Mouse (Mus musculus) hindbrain, postnatal 0 days (tissue): ENCODE measurements around the gene Hist3h2a. TPM values are rescaled to one million over a fixed set of nuclear protein-coding genes. Genes with fewer than 3 reads are reported as not detected.
A peak's percentile ranks its signal among the peaks of the same experiment; 100 is the strongest.

ENCODE experiments used
- ATAC-seq: fragments of 200-750 bp; cut with Nextera tagmentation; 2 replicates; pipeline ENCODE4 v1.8.0; 2017; ENCODE audit warnings: mild to moderate bottlenecking, moderate TSS enrichment, moderate library complexity
- DNase-seq: peaks from one replicate; pipeline ENCODE4 v3.0.0-alpha.2; 2015; ENCODE audit warnings: low spot score
- H3K27ac ChIP-seq: fragments of 300-500 bp; sonication (generic); 2 replicates; pipeline ENCODE4 v1.5.1; 2014; ENCODE audit warnings: mild to moderate bottlenecking
- H3K27me3 ChIP-seq: fragments of 300-500 bp; sonication (generic); 2 replicates; pipeline ENCODE4 v1.6.1; 2014; ENCODE audit warnings: low read length, mixed read lengths; ENCODE audit not compliant: insufficient read depth
- H3K36me3 ChIP-seq: fragments of 300-500 bp; sonication (generic); 2 replicates; pipeline ENCODE4 v1.6.1; 2014; ENCODE audit warnings: low read length, mixed read lengths; ENCODE audit not compliant: insufficient read depth
- H3K4me1 ChIP-seq: fragments of 300-500 bp; sonication (generic); 2 replicates; pipeline ENCODE4 v1.6.1; 2014; ENCODE audit warnings: antibody characterized with exemption, low read length, mixed read lengths; ENCODE audit not compliant: insufficient read depth
- H3K4me2 ChIP-seq: fragments of 300-500 bp; sonication (generic); 2 replicates; pipeline ENCODE4 v1.6.1; 2014; ENCODE audit warnings: low read depth, mild to moderate bottlenecking, low read length, moderate library complexity, mixed read lengths
- H3K4me3 ChIP-seq: fragments of 300-500 bp; sonication (generic); 2 replicates; pipeline ENCODE4 v1.5.1; 2014; ENCODE audit warnings: low read length
- H3K9ac ChIP-seq: fragments of 300-500 bp; sonication (generic); replicated peaks from 2 replicates; pipeline ENCODE4 v1.6.1; 2014; ENCODE audit warnings: mild to moderate bottlenecking, low read length, moderate library complexity, mixed read lengths
- H3K9me3 ChIP-seq: fragments of 300-500 bp; sonication (generic); 2 replicates; pipeline ENCODE4 v1.6.1; 2016; ENCODE audit warnings: low read length, mixed read lengths
- CTCF ChIP-seq: IDR thresholded peaks from 2 replicates; pipeline ENCODE4 v1.5.1; 2016; ENCODE audit warnings: antibody characterized with exemption, control low read depth, low read depth
- WGBS: fragments of 180-500 bp; shearing (Covaris S2); extraction: QIAGEN DNeasy Blood & Tissue Kit; methylation state at CpG from one replicate; pipeline ENCODE4 v1.1.7; 2014; 5-methylcytosine and 5-hydroxymethylcytosine counted together
- polyA plus RNA-seq: library from polyadenylated mRNA; unstranded; fragments of >200 nt; fragmentation: Nextera tagmentation; extraction: Ambion mirVana; gene quantifications from 2 replicates; pipeline ENCODE4 v1.2.1, GENCODE M21; 2015
- total RNA-seq: library from RNA; depleted of rRNA; stranded (reverse); fragments of >200 nt; gene quantifications from 2 replicates; pipeline ENCODE4 v1.2.3, GENCODE M21; 2014

Gene Hist3h2a
- total and polyA plus RNA-seq, 2 experiments from 2014 or later = 49.6 to 236 TPM

DNA sequence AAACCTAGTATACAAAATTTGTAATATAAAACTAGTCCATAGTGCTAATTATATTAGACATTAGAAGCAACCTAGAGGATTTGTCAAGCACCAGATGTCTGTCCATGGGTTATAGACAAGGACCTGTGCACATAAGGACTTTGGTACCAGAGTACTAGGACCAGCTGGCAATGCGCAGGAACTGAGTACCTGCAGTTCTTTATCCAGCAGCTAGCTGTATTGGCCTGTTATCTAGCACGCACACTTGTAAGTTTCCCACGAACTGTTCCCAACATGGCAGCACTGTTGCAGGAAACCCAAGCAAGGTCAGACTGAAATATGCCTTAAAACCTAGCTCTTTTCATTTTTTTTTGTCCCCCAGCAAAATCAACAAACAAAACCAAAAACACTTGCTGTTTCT is 24.2 kb upstream of the Hist3h2a start:
- Histone ChIP-seq H3K4me2 (no peak overlapping the region), H3K9me3 (no peaks in the 10 kb centered on the region), H3K9ac (no peak overlapping the region), H3K27me3 (no peaks in the 10 kb centered on the region), H3K4me1 (no peaks in the 10 kb centered on the region), H3K36me3 (peaks cover 34% of the 10 kb centered on the region; the same call in 1 of the 2 replicates), H3K27ac (no peak overlapping the region), H3K4me3 (no peak overlapping the region)
- no peak for DNase-seq
- WGBS = 84% methylated on average over 3 of the region's 3 CpGs
- no peak for ATAC-seq
- TF ChIP-seq CTCF = no peak; the same call in 1 of the 2 replicates

DNA sequence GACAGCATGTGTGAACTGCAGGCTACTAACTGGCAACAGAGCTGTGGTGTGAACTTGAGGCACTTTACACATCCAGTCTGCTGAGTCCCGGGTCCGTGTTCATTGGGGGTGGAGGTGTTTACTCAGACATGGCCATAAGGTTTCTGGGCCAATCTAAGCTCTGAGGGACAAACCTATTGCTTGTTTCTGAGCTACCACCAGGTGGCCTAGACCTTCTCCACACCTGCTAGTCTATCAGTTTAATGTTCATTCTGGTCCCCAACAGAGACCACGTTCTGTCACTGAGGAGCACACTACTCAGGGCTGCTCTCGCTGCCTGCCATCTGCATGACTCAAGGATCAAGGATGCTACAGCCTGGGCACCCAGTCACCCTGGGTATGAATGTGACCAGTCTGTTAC is 22.9 kb upstream of the Hist3h2a start:
- peak; percentile 44 for DNase-seq
- peaks cover 45% of the 10 kb centered on the region; the same call in 1 of the 2 replicates for H3K36me3 ChIP-seq
- 0 out of 2 replicates have a peak, but pooled peaks cover 1% of the 10 kb centered on the region for H3K4me1 ChIP-seq
- 64% methylated on average over 4 of the region's 4 CpGs for WGBS
- H3K9ac ChIP-seq = no peak overlapping the region
- H3K4me2 ChIP-seq = no peak overlapping the region
- no peaks in the 10 kb centered on the region for H3K27me3 ChIP-seq
- no peak overlapping the region for H3K27ac ChIP-seq
- H3K9me3 ChIP-seq = no peaks in the 10 kb centered on the region
- peak; percentile 41 for ATAC-seq
- no peak overlapping the region for H3K4me3 ChIP-seq
- peak; percentile 57 for TF ChIP-seq CTCF

DNA sequence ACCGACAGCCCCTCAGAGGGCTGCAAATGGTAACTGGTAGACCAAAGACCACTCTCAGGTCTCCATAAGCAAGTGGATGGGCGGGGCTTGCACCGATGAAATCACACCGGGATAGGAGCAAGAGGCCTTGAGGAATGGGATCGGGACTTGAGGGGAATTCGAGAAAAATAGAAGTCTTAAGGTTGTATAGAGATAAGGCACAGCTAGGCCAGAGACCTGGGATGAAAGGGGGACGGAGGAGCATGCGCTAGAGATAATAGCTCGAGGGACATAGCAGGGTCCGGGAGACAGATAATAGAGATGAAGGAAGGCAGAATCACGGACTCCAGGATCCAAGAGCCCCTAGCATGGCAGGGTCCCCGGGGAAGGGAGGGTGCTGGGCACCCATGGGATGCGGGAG is 16.6 kb upstream of the Hist3h2a start:
- Histone ChIP-seq H3K36me3 (peaks cover 27% of the 10 kb centered on the region; the same call in 1 of the 2 replicates), H3K9ac (peak overlapping the region; percentile 98), H3K9me3 (no peaks in the 10 kb centered on the region), H3K4me3 (peak overlapping the region; percentile 94), H3K4me2 (peak overlapping the region; percentile 87), H3K27me3 (no peaks in the 10 kb centered on the region), H3K27ac (peak overlapping the region; percentile 97), H3K4me1 (peaks cover 12% of the 10 kb centered on the region; the same call in 1 of the 2 replicates)
- ATAC-seq = 0 out of 2 replicates have a peak, but pooled peaks have one; percentile 0
- WGBS = 1% methylated on average over 13 of the region's 13 CpGs
- peak; percentile 49 for DNase-seq
- no peak for TF ChIP-seq CTCF

DNA sequence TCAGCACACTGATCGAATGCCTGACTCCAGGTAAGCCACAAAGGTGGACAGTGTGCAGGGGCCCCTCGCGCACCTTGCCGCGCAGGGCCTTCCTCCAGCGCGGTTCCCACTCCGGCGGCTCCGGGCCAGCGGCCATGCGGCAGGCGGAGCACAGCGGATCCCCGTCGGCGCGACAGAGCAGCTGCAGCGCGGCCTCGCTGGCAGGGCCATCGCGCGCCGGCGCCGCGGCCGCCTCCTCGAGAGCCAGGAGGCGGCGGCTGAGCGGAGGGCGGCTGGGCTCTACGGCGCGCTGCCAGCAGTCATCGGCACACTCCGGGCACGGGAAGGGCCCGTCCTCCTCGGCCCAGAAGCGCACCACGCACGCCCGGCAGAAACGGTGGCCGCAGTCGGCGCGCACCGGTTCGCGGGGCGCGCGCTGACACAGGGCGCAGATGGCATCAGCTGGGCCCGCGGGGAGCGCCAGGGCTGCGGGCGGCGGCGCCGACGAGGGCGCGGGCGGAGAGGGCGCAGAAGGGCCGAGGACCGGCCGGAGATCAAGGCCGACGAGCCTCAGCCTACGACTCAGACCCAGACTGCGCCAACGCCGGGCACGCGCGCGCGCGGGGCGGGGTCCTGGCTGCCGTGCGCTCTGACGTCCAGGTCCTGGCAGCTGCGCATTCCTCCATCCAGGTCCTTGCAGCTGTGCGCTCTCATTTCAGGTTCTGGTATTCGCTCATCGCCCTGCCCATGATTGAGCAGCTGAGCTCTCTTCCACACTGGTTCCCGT is 16.0 kb upstream of the Hist3h2a start, which contains the start of gene Rnf187:
TSS of gene Rnf187 (minus strand) at position 595 of the 766 bp plus-strand sequence.
- TF ChIP-seq CTCF = no peak
- Histone ChIP-seq H3K9ac (peak within 1 kb of the TSS; percentile 98), H3K9me3 (no peaks in the 10 kb centered on the region), H3K4me1 (peaks cover 12% of the 10 kb centered on the region; the same call in 1 of the 2 replicates), H3K36me3 (peaks cover 21% of the 10 kb centered on the region; the same call in 1 of the 2 replicates), H3K4me2 (peak within 1 kb of the TSS; percentile 87), H3K27me3 (no peaks in the 10 kb centered on the region), H3K4me3 (peak within 1 kb of the TSS; percentile 94), H3K27ac (peak within 1 kb of the TSS; percentile 97)
- DNase-seq = peak; percentile 97
- peak; percentile 97 for ATAC-seq
- WGBS = 1% methylated on average over 70 of the region's 95 CpGs

DNA sequence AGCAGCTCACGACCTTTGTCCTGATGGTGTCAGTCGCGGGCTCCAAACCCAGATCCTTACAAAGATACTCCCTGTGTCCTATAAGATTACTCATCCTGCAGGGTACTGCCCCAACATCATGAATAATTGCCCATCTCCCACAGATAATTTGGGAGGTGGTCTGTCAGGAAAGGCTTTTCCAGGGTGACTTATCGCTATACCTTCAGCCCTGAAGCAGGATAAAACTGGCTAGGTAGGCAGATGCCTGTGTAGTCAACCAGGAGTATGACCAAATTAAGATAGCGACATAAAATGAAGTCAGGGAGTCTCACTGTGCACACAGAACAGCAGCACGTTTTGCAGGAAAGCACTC is 15.4 kb upstream of the Hist3h2a start:
- ATAC-seq = no peak
- Histone ChIP-seq H3K9ac (peak overlapping the region; percentile 98), H3K27ac (peak overlapping the region; percentile 97), H3K4me2 (peak overlapping the region; percentile 87), H3K9me3 (no peaks in the 10 kb centered on the region), H3K27me3 (no peaks in the 10 kb centered on the region), H3K36me3 (peaks cover 16% of the 10 kb centered on the region; the same call in 1 of the 2 replicates), H3K4me1 (peaks cover 12% of the 10 kb centered on the region; the same call in 1 of the 2 replicates), H3K4me3 (peak overlapping the region; percentile 94)
- TF ChIP-seq CTCF = peak; percentile 36; the same call in 1 of the 2 replicates
- no peak for DNase-seq
- WGBS = 13% methylated on average over 6 of the region's 6 CpGs

DNA sequence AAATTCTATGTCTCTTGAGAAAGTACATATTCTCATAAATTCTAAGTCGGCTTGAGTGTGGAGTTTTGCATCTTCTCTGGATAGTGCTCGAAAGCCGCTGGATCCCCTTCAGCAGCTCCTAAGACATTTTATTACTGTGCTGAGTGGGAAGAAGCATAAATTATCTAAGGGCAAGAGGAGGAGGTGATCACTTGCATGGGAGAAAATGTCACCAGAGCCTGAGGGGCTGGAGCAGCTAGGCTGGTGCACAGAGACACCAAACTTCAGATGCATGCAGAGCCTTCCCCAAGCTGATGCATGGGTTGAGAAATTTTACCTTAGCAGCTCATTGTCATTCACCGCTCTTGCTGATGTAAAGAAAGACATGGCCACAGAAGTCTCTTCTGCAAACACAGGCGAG is 10.3 kb upstream of the Hist3h2a start:
- no peak for TF ChIP-seq CTCF
- no peak overlapping the region for H3K4me2 ChIP-seq
- 75% methylated on average over 5 of the region's 5 CpGs for WGBS

More for the DNA sequence above, 10.3 kb upstream of the Hist3h2a start:
- Histone ChIP-seq H3K4me3 (no peak overlapping the region), H3K36me3 (no peaks in the 10 kb centered on the region), H3K27ac (no peak overlapping the region), H3K27me3 (no peaks in the 10 kb centered on the region), H3K4me1 (no peaks in the 10 kb centered on the region), H3K9me3 (no peaks in the 10 kb centered on the region), H3K9ac (no peak overlapping the region)
- no peak for ATAC-seq
- DNase-seq = no peak
